Mouse (Mus musculus) embryonic fibroblast, embryonic 13.5 days (primary cell): ENCODE measurements around the gene Cyb561d1.

ENCODE experiments used
- CTCF ChIP-seq: IDR thresholded peaks from 2 replicates; pipeline ENCODE4 v1.5.1; 2011; ENCODE audit warnings: mild to moderate bottlenecking, control low read depth, low read length, moderate library complexity, borderline replicate concordance; ENCODE audit not compliant: insufficient read depth
- POLR2A ChIP-seq: IDR thresholded peaks from 2 replicates; pipeline ENCODE4 v1.6.1; 2011; ENCODE audit warnings: low read depth, mild to moderate bottlenecking, control low read depth, low read length, moderate library complexity

DNA sequence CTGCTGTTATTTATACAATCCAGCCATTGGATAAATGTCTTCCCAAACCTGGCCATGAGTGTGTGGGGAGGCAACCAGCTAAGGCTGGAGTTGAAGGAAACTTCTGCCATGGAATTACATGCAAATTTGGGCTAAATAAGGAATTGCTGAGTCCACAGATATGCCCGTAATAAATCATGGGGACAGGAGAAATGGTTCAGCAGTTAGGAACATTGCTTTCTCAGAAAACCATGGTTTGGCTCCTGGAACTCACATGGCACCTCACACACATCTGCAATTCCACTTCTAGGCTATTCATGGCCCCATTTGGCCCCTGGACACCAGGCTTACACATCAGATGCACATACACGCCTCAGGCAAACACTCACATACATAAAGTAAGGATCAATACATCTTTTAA lies 26.5 kb upstream of the Cyb561d1 start:
- no peak for TF ChIP-seq CTCF
- TF ChIP-seq POLR2A: no peak
